Mouse (Mus musculus) neural tube, embryonic 14.5 days (tissue): Measurements from ENCODE around the gene Spock1. TPM values are rescaled to one million over a fixed set of nuclear protein-coding genes. Genes with fewer than 3 reads are reported as not detected.

Source experiments
- ATAC-seq: fragments of 200-750 bp; cut with Nextera tagmentation; 2 replicates; pipeline ENCODE4 v1.8.0; 2017; ENCODE audit warnings: low read depth, mild to moderate bottlenecking, moderate TSS enrichment, moderate library complexity
- H3K27ac ChIP-seq: fragments of 300-500 bp; sonication (generic); 2 replicates; pipeline ENCODE4 v1.5.1; 2014; ENCODE audit warnings: low read depth, mild to moderate bottlenecking, control low read depth, low read length, moderate library complexity, mixed read lengths
- H3K27me3 ChIP-seq: fragments of 300-500 bp; sonication (generic); 2 replicates; pipeline ENCODE4 v1.6.1; 2014; ENCODE audit warnings: low read length; ENCODE audit not compliant: control insufficient read depth, insufficient read depth
- H3K36me3 ChIP-seq: fragments of 300-500 bp; sonication (generic); 2 replicates; pipeline ENCODE4 v1.6.1; 2014; ENCODE audit warnings: low read length, mixed read lengths; ENCODE audit not compliant: control insufficient read depth, insufficient read depth
- H3K4me1 ChIP-seq: fragments of 300-500 bp; sonication (generic); 2 replicates; pipeline ENCODE4 v1.6.1; 2014; ENCODE audit warnings: low read length; ENCODE audit not compliant: control insufficient read depth, insufficient read depth
- H3K4me2 ChIP-seq: fragments of 300-500 bp; sonication (generic); 2 replicates; pipeline ENCODE4 v1.6.1; 2014; ENCODE audit warnings: mild to moderate bottlenecking, low read depth, low read length, control low read depth
- H3K4me3 ChIP-seq: fragments of 300-500 bp; sonication (generic); 2 replicates; pipeline ENCODE4 v1.5.1; 2014; ENCODE audit warnings: low read depth, low read length, control low read depth, mixed read lengths
- H3K9ac ChIP-seq: fragments of 300-500 bp; sonication (generic); replicated peaks from 2 replicates; pipeline ENCODE4 v1.6.1; 2014; ENCODE audit warnings: low read depth, mild to moderate bottlenecking, control low read depth, low read length, mixed read lengths
- H3K9me3 ChIP-seq: fragments of 300-500 bp; sonication (generic); 2 replicates; pipeline ENCODE4 v1.6.1; 2016; ENCODE audit warnings: low read length; ENCODE audit not compliant: control insufficient read depth
- WGBS: fragments of 180-500 bp; shearing (Covaris S2); extraction: QIAGEN DNeasy Blood & Tissue Kit; methylation state at CpG from one replicate; pipeline ENCODE4 v1.1.7; 2014; 5-methylcytosine and 5-hydroxymethylcytosine counted together
- polyA plus RNA-seq: library from polyadenylated mRNA; unstranded; fragments of >200 nt; fragmentation: Nextera tagmentation; extraction: Ambion mirVana; gene quantifications from 2 replicates; pipeline ENCODE4 v1.2.1, GENCODE M21; 2014

Gene Spock1
- polyA plus RNA-seq, 1 experiment from 2014 or later, result 157 TPM

DNA sequence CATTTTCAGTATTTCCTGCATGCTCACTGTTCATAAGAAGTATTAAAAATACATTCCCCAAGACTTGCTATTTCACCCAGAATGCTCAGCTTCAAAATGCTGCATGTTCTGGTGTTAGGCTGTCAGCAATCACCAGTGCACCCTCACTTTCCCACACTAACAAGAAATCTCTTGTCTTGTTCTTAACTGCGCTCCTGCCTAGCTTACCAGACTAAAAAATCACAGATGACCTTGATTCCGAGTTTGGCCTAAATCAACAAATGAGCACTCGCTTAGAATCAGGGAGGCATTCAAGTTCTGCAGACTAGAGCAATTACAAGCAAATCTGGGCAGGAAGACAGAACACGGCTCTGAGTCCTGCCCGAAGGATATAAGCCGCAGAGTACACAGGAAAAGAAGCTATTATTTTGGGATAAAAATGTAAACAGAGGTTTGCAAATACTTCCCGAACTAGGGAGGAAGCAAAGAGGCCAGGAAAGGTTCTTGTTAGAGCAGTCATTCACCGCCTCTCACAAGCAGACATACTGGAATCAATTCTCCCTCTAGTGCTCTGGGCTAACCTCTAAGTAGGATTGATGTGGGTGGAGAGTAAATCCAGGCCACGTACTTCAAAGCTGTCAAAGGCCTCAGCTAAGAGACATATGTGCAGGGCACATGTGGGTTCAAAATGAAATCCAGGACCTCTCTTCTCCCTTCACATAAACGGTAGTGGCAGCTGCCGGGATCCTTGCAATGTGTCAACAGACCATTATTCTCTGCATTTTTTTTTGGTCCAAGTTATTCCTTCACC, 76.6 kb downstream of the Spock1 start:
- no peak overlapping the region for H3K27ac ChIP-seq
- 77% methylated on average over 11 of the region's 11 CpGs for WGBS

DNA sequence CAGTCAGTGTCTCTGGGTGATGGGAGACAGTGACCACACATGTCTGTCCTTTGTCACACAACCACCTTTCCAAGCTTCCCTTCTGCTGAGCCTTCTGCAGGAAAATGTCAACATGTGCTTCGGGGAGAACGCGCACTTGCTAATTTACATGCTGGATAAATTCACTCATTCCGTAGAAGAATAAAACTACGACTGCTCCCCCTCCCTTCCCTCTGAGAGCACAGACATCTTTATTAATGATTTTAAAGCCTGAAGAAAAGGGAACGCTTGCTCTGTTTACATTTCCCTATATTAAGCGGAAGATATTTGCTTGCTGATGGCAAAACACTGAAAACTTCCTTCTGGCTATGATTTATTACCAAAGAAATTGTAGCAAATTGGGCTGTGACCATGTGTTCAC, 77.2 kb downstream of the Spock1 start:
- no peak overlapping the region for H3K4me2 ChIP-seq
- no peak overlapping the region for H3K9ac ChIP-seq
- peaks cover 7% of the 10 kb centered on the region for H3K4me1 ChIP-seq
- H3K27ac ChIP-seq, result no peak overlapping the region
- no peak overlapping the region for H3K4me3 ChIP-seq
- no peak for ATAC-seq
- no peaks in the 10 kb centered on the region for H3K27me3 ChIP-seq
- 55% methylated on average over 7 of the region's 7 CpGs for WGBS
- no peaks in the 10 kb centered on the region for H3K9me3 ChIP-seq
- H3K36me3 ChIP-seq, result no peaks in the 10 kb centered on the region

More for the DNA sequence above, 76.6 kb downstream of the Spock1 start:
- Histone ChIP-seq H3K27me3 (no peaks in the 10 kb centered on the region), H3K4me2 (no peak overlapping the region), H3K36me3 (no peaks in the 10 kb centered on the region), H3K9me3 (no peaks in the 10 kb centered on the region), H3K9ac (no peak overlapping the region), H3K4me1 (peaks cover 6% of the 10 kb centered on the region), H3K4me3 (no peak overlapping the region)
- ATAC-seq, result no peak

DNA sequence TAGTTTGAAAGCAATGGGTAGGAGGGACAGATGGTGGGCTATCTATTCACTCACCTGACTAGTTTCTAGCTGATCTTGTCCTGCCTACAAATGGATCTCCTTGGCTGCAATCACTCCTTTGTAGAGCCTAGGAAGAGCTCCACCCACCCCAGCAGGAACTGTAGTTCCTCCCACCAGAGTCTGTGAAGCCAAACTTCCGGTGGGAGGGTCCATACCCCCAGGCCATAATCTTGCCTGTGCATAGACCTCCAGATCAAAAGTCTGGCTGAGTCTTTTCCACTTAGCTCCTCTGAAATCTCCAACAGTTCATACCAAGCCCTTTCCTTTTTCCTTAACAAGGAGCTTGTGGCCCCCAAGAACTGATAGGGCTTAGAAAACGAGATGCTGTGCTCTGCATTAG, 78.0 kb downstream of the Spock1 start:
- H3K27ac ChIP-seq, result no peak overlapping the region
- 35% methylated on average over 2 of the region's 2 CpGs for WGBS
- no peaks in the 10 kb centered on the region for H3K27me3 ChIP-seq
- peaks cover 7% of the 10 kb centered on the region for H3K4me1 ChIP-seq
- ATAC-seq, result no peak
- H3K9ac ChIP-seq, result no peak overlapping the region
- no peaks in the 10 kb centered on the region for H3K9me3 ChIP-seq
- H3K36me3 ChIP-seq, result no peaks in the 10 kb centered on the region
- no peak overlapping the region for H3K4me2 ChIP-seq
- H3K4me3 ChIP-seq, result no peak overlapping the region

DNA sequence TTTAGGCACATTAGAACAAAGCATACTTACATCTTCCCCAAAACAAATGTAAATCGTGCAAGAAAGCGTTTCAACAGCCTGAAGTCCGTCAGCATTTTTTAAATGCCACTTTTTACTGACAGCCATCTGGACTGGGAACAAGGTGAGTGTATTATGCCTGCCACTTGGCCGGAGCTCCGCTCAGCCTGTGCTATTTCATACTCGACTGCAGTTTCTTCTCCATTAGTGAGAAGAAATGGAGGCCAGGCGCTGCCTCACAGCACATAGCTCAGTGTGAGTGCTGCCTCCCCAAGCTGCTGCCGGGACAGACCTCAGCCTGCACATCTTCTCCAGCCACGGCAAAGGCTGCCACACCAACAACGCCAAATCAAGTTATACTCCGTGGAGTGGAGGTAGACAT, 91.9 kb downstream of the Spock1 start:
- no peaks in the 10 kb centered on the region for H3K27me3 ChIP-seq
- 71% methylated on average over 11 of the region's 11 CpGs for WGBS
- no peak overlapping the region for H3K9ac ChIP-seq
- no peaks in the 10 kb centered on the region; the same call in 1 of the 2 replicates for H3K4me1 ChIP-seq
- H3K9me3 ChIP-seq, result no peaks in the 10 kb centered on the region
- H3K4me3 ChIP-seq, result no peak overlapping the region
- peak overlapping the region; percentile 44; the same call in 1 of the 2 replicates for H3K27ac ChIP-seq
- no peak for ATAC-seq
- H3K4me2 ChIP-seq, result no peak overlapping the region
- H3K36me3 ChIP-seq, result no peaks in the 10 kb centered on the region

DNA sequence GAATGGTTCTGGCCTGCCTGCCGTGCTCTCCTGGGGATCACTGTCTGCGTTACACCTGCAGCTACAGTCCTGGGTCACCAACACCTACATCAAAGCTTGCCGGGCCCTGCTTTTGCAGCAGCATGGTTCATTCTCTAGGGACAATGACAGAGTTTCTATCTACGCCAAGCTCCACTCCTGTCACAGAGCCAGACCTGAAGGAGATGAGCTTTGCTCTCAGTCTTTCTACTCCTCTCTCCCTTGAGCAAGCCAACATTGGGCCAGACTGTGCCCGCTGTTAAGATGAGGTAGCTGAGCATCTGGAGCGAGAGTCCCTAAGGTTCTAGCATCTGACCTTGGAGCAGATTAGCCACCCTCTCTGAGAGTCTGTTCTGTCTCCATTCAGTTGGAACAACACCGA, 95.5 kb downstream of the Spock1 start:
- ATAC-seq, result no peak
- 91% methylated on average over 7 of the region's 7 CpGs for WGBS

DNA sequence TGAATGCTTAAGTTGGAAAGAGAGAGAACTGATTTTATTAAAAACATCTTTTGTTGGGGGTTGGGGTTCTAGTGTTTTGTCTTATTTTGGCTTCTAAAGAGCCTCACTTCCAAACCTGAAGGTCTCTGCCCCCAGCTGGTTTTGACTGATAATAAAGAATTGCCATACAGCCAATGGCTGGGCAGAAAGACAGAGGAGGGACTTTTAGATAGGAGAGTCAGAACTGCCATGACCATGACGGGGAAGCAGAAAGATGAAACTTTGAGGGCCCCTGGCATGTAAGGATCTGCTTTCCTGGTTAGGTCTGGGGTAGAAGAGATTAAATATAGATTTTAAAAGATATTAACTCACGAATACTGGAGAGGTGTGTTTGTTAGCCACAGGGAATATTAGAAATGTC, 96.9 kb downstream of the Spock1 start:
- Histone ChIP-seq H3K4me2 (no peak overlapping the region), H3K27me3 (no peaks in the 10 kb centered on the region), H3K4me1 (no peaks in the 10 kb centered on the region; the same call in 1 of the 2 replicates), H3K27ac (no peak overlapping the region), H3K36me3 (no peaks in the 10 kb centered on the region), H3K4me3 (no peak overlapping the region), H3K9ac (no peak overlapping the region), H3K9me3 (no peaks in the 10 kb centered on the region)
- 84% methylated on average over 2 of the region's 2 CpGs for WGBS
- ATAC-seq, result no peak

More for the DNA sequence above, 95.5 kb downstream of the Spock1 start:
- Histone ChIP-seq H3K27ac (no peak overlapping the region), H3K27me3 (no peaks in the 10 kb centered on the region), H3K36me3 (no peaks in the 10 kb centered on the region), H3K4me2 (no peak overlapping the region), H3K9me3 (no peaks in the 10 kb centered on the region), H3K4me3 (no peak overlapping the region), H3K4me1 (no peaks in the 10 kb centered on the region; the same call in 1 of the 2 replicates), H3K9ac (no peak overlapping the region)

DNA sequence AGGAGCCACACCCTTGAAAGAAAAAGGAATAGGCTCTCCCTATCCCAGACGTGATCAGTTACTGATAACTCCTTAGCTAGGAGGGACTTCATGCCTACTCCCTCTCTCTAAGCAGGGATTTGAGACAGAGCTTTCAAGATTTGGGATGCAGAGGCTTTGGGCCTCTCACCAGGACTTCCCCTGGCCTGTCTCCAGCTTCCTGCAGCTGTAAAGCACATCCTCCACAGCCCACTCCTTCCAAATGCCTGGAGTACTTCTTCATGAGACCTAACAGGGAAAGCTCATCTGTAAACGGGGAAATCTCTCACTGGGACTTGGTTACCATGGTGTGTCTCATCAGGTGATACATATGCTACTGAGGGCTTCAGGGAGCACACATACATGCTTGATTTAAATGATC, 97.3 kb downstream of the Spock1 start:
- no peaks in the 10 kb centered on the region; the same call in 1 of the 2 replicates for H3K4me1 ChIP-seq
- no peaks in the 10 kb centered on the region for H3K9me3 ChIP-seq
- no peak for ATAC-seq
- no peak overlapping the region for H3K4me2 ChIP-seq
- H3K27ac ChIP-seq, result no peak overlapping the region
- no peaks in the 10 kb centered on the region for H3K27me3 ChIP-seq
- H3K9ac ChIP-seq, result no peak overlapping the region
- H3K36me3 ChIP-seq, result no peaks in the 10 kb centered on the region
- H3K4me3 ChIP-seq, result no peak overlapping the region
- whole genome bisulfite sequencing, result 56% methylated on average over 2 of the region's 2 CpGs

DNA sequence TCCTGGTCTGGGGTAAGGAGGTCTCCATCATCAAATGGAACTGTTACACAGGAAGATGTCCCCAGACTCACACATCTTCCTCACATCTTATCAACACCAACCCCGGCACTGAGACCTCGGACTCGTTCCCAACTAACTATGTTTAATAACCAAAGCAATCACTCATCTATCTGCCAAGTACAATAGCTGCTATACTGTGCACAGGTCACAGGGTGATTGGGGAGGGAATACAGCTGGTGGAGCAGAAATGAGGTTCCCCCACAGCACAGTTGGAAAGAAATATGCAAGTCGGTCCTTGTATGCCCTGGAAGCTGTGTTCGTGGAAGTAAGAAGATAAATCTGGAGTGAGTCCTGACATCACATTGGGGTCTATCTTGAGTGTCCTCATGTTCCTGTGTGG, 98.0 kb downstream of the Spock1 start:
- Histone ChIP-seq H3K4me1 (no peaks in the 10 kb centered on the region; the same call in 1 of the 2 replicates), H3K9ac (no peak overlapping the region), H3K27ac (no peak overlapping the region), H3K27me3 (no peaks in the 10 kb centered on the region), H3K9me3 (no peaks in the 10 kb centered on the region), H3K4me3 (no peak overlapping the region), H3K4me2 (no peak overlapping the region), H3K36me3 (no peaks in the 10 kb centered on the region)
- WGBS, result 66% methylated on average over 5 of the region's 5 CpGs
- no peak for ATAC-seq

DNA sequence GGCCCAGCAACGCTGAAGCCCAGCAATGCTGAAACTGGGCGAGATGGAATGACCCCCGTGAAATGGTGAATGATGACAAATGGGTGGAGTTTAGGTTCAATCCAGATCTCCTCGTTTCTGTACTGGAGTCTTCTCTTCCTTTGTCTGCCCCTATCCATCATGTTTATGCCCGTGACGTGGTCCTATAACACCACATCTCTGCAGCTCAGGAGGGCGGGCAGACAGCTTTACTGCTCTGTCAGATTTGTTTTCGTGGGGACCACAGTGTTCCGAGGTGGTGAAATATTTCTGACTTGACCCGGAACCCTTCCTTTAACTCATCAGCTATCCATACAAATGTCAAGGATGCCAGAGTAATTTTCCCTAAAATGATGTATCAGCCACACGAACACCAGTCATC, 98.5 kb downstream of the Spock1 start:
- Histone ChIP-seq H3K4me2 (no peak overlapping the region), H3K4me1 (no peaks in the 10 kb centered on the region; the same call in 1 of the 2 replicates), H3K27me3 (no peaks in the 10 kb centered on the region), H3K9ac (no peak overlapping the region), H3K9me3 (no peaks in the 10 kb centered on the region), H3K27ac (no peak overlapping the region), H3K4me3 (no peak overlapping the region), H3K36me3 (no peaks in the 10 kb centered on the region)
- 40% methylated on average over 11 of the region's 11 CpGs for WGBS
- ATAC-seq, result no peak
